Mouse (Mus musculus): Measurements from ENCODE around the gene Drd3. TPM values are rescaled to one million over a fixed set of nuclear protein-coding genes. Genes with fewer than 3 reads are reported as not detected.
A peak's percentile ranks its signal among the peaks of the same experiment; 100 is the strongest.

Drd3 gene
- polyA plus RNA-seq, 1 experiment from 2014 or later, result not detected

DNA sequence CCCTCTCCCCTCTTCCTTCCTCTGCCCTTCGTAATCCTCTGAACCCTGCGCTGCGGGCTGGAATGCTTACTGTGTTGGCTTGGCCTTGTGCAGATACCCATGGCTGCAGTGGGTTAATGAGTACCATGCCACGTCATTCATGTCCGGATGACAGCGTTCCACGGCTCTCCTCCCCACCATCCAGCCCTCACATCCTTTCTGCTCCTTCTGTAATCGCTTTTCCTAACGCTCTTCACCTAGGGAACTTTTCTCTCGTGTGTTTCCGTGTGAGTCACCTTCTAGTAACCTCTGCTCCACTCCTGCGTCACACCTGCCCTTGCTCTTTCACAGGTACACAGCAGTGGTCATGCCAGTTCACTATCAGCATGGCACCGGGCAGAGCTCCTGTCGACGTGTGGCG lies 53.2 kb downstream of the Drd3 start:
- Histone ChIP-seq H3K4me3 (replicated peaks; ENCODE audit: low read depth, low read length) (no peak overlapping the region), H3K9ac (replicated peaks; ENCODE audit: low read length) (no peak overlapping the region), H3K4me2 (ENCODE audit: low read length) (no peak overlapping the region), H3K9me3 (ENCODE audit: control insufficient read depth, low read length) (no peaks in the 10 kb centered on the region), H3K36me3 (ENCODE audit: control insufficient read depth, insufficient read depth, low read length) (no peaks in the 10 kb centered on the region), H3K4me1 (ENCODE audit: control insufficient read depth, insufficient read depth, low read length) (no peaks in the 10 kb centered on the region), H3K27me3 (ENCODE audit: control insufficient read depth, insufficient read depth, low read length) (no peaks in the 10 kb centered on the region), H3K27ac (replicated peaks; ENCODE audit: low read depth, low read length) (no peak overlapping the region)
- WGBS, result 81% methylated on average over 16 of the region's 16 CpGs
- no peak for ATAC-seq (ENCODE audit: low FRiP score, low TSS enrichment)
- DNase-seq, result no peak

DNA sequence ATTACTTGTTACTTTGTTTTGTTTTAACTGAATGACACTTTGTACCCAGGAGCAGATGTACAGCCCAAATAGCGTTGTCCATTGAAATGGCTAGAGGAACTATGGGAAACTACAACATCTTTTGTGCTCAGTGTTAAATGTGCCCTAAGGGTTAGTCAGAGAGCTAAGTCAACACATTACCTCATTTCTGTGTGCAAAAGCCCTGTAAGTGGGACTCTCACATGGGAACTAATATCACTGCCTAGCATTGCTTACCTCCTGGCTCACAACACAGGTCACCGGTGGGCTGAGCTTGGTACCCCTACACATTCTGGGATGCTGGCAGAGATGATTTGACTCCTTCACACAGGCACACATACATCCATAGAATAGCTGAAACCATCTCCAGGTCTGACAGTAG lies 55.6 kb downstream of the Drd3 start:
- H3K4me3 ChIP-seq (replicated peaks; ENCODE audit: low read depth, low read length), result no peak overlapping the region
- H3K27ac ChIP-seq (replicated peaks; ENCODE audit: low read depth, low read length), result no peak overlapping the region
- H3K27me3 ChIP-seq (ENCODE audit: control insufficient read depth, insufficient read depth, low read length), result no peaks in the 10 kb centered on the region
- ATAC-seq (ENCODE audit: low FRiP score, low TSS enrichment) (no peak), DNase-seq (no peak)
- H3K9me3 ChIP-seq (ENCODE audit: control insufficient read depth, low read length), result no peaks in the 10 kb centered on the region
- H3K4me2 ChIP-seq (ENCODE audit: low read length), result no peak overlapping the region
- H3K36me3 ChIP-seq (ENCODE audit: control insufficient read depth, insufficient read depth, low read length), result no peaks in the 10 kb centered on the region
- H3K9ac ChIP-seq (replicated peaks; ENCODE audit: low read length), result no peak overlapping the region
- H3K4me1 ChIP-seq (ENCODE audit: control insufficient read depth, insufficient read depth, low read length), result no peaks in the 10 kb centered on the region
- WGBS, result 95% methylated on average over 2 of the region's 2 CpGs

DNA sequence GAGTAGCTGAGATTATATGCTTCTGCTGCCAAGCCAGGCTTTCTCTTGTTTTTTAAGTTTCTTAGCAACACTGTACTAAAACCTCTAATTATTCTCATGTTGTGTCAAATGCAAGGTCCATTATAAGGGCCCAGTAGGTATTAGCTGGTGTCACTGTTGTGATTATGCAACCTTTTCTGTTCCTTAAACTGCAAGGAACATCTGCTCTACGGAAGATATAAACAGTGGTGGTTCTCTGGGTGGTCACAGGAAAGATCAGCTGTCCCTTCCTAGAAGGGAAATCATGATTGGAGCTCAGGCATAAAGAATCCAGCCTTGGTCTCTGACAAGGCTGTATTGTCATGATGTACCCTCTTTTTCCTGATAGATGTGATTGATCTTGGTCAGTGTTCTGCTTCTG lies 57.6 kb downstream of the Drd3 start:
- Histone ChIP-seq H3K36me3 (ENCODE audit: control insufficient read depth, insufficient read depth, low read length) (no peaks in the 10 kb centered on the region), H3K27me3 (ENCODE audit: control insufficient read depth, insufficient read depth, low read length) (no peaks in the 10 kb centered on the region)

DNA sequence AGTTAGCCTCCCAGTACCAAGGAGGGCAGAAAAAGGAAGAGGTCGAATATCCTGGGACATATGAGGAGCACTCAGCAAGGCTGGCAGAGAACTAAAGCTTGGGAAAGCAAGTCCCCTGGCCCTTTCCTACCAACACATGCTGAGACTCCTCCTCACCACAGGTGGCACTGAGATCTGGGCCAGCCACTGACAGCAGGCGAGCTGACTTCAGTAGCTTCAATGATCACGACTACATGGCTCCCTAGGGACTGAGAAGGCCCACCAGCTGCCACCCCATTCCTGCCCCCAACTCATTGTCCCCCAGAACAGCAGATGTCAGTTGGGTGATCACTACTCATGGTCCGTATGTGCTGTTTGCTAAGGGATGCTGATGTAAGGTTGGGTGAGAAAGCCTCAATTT lies 60.8 kb downstream of the Drd3 start:
- no peaks in the 10 kb centered on the region for H3K9me3 ChIP-seq (ENCODE audit: control insufficient read depth, low read length)
- no peak for DNase-seq
- 48% methylated on average over 4 of the region's 4 CpGs for WGBS
- no peak overlapping the region for H3K9ac ChIP-seq (replicated peaks; ENCODE audit: low read length)
- H3K4me2 ChIP-seq (ENCODE audit: low read length), result no peak overlapping the region
- no peaks in the 10 kb centered on the region for H3K27me3 ChIP-seq (ENCODE audit: control insufficient read depth, insufficient read depth, low read length)
- no peak overlapping the region for H3K4me3 ChIP-seq (replicated peaks; ENCODE audit: low read depth, low read length)
- ATAC-seq (ENCODE audit: low FRiP score, low TSS enrichment), result no peak
- no peaks in the 10 kb centered on the region for H3K4me1 ChIP-seq (ENCODE audit: control insufficient read depth, insufficient read depth, low read length)
- no peaks in the 10 kb centered on the region for H3K36me3 ChIP-seq (ENCODE audit: control insufficient read depth, insufficient read depth, low read length)
- H3K27ac ChIP-seq (replicated peaks; ENCODE audit: low read depth, low read length), result no peak overlapping the region

More for the DNA sequence above, 57.6 kb downstream of the Drd3 start:
- Histone ChIP-seq H3K4me3 (replicated peaks; ENCODE audit: low read depth, low read length) (no peak overlapping the region), H3K27ac (replicated peaks; ENCODE audit: low read depth, low read length) (no peak overlapping the region), H3K9me3 (ENCODE audit: control insufficient read depth, low read length) (no peaks in the 10 kb centered on the region), H3K9ac (replicated peaks; ENCODE audit: low read length) (no peak overlapping the region), H3K4me2 (ENCODE audit: low read length) (no peak overlapping the region), H3K4me1 (ENCODE audit: control insufficient read depth, insufficient read depth, low read length) (no peaks in the 10 kb centered on the region)
- DNase-seq (no peak), ATAC-seq (ENCODE audit: low FRiP score, low TSS enrichment) (no peak)
- WGBS, result 79% methylated on average over 1 of the region's 1 CpGs

DNA sequence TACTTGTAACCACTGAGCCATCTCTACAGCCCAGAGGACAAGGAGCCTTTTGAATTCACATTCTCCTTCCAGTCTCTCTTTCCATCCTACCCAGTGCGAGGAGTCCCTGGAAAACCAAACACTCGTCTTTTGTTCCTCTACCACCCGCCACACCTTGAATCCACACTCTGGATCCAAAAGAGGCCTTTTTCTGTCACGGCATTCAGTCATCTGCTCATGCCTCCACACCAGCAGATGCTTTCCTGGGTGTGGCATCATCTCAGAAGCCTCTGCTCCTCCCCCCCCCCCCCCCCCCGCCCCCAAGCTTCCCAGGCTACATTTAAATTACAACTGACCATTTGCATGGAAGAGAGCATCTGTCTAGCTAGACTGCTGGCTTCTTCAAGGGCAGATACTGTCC lies 62.5 kb downstream of the Drd3 start:
- 77% methylated on average over 5 of the region's 5 CpGs for WGBS
- Histone ChIP-seq H3K9ac (replicated peaks; ENCODE audit: low read length) (no peak overlapping the region), H3K9me3 (ENCODE audit: control insufficient read depth, low read length) (no peaks in the 10 kb centered on the region), H3K27me3 (ENCODE audit: control insufficient read depth, insufficient read depth, low read length) (no peaks in the 10 kb centered on the region), H3K4me1 (ENCODE audit: control insufficient read depth, insufficient read depth, low read length) (no peaks in the 10 kb centered on the region), H3K36me3 (ENCODE audit: control insufficient read depth, insufficient read depth, low read length) (no peaks in the 10 kb centered on the region), H3K4me3 (replicated peaks; ENCODE audit: low read depth, low read length) (no peak overlapping the region), H3K27ac (replicated peaks; ENCODE audit: low read depth, low read length) (no peak overlapping the region), H3K4me2 (ENCODE audit: low read length) (no peak overlapping the region)
- DNase-seq, result no peak
- no peak for ATAC-seq (ENCODE audit: low FRiP score, low TSS enrichment)

DNA sequence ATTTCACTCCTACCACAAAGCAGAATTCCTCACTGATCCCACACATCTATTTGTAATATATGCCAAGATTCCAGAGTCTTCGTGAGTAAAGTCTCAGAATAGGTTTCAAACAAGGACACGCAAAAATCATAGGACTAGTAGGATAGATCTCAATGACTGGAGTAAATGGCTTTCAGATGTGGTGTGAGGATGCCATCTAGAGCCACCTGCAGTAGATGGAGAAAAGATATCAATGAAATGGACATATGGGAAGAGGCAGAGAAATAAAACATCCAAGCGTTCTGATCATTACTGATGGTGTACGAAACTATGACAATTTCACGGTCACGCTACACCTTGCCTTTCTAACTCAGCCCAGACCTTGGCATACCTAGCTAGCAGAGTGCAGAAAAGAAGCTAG lies 64.6 kb downstream of the Drd3 start:
- Histone ChIP-seq H3K27ac (replicated peaks; ENCODE audit: low read depth, low read length) (no peak overlapping the region), H3K9ac (replicated peaks; ENCODE audit: low read length) (no peak overlapping the region), H3K4me3 (replicated peaks; ENCODE audit: low read depth, low read length) (no peak overlapping the region), H3K36me3 (ENCODE audit: control insufficient read depth, insufficient read depth, low read length) (no peaks in the 10 kb centered on the region), H3K27me3 (ENCODE audit: control insufficient read depth, insufficient read depth, low read length) (no peaks in the 10 kb centered on the region), H3K4me1 (ENCODE audit: control insufficient read depth, insufficient read depth, low read length) (no peaks in the 10 kb centered on the region), H3K9me3 (ENCODE audit: control insufficient read depth, low read length) (no peaks in the 10 kb centered on the region), H3K4me2 (ENCODE audit: low read length) (no peak overlapping the region)
- WGBS, result 96% methylated on average over 6 of the region's 6 CpGs
- DNase-seq, result no peak
- no peak for ATAC-seq (ENCODE audit: low FRiP score, low TSS enrichment)

DNA sequence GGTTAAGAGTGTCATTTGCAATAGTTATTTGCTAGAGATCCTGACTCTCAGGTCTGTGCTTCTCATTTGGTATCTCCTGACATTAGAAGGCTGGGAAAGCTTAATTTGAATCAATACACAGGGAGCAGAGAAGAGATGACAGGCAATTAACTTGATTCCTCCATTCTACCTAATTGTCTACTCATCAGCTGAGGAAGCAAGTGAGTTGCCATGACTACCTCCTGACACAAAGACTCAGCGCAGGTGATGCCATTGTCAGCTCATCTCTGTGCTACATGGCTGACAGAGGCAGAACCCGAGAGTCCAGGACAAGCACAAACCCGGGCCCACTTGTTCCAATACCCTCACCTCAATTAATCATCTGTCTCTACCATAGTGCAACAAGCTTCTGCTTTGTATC lies 73.7 kb downstream of the Drd3 start:
- H3K27me3 ChIP-seq (ENCODE audit: control insufficient read depth, insufficient read depth, low read length), result no peaks in the 10 kb centered on the region
- H3K4me3 ChIP-seq (replicated peaks; ENCODE audit: low read depth, low read length), result no peak overlapping the region
- H3K4me2 ChIP-seq (ENCODE audit: low read length), result no peak overlapping the region
- no peak overlapping the region for H3K9ac ChIP-seq (replicated peaks; ENCODE audit: low read length)
- no peak overlapping the region for H3K27ac ChIP-seq (replicated peaks; ENCODE audit: low read depth, low read length)
- WGBS, result 72% methylated on average over 3 of the region's 3 CpGs
- H3K36me3 ChIP-seq (ENCODE audit: control insufficient read depth, insufficient read depth, low read length), result no peaks in the 10 kb centered on the region
- H3K9me3 ChIP-seq (ENCODE audit: control insufficient read depth, low read length), result no peaks in the 10 kb centered on the region
- no peaks in the 10 kb centered on the region for H3K4me1 ChIP-seq (ENCODE audit: control insufficient read depth, insufficient read depth, low read length)
- no peak for ATAC-seq (ENCODE audit: low FRiP score, low TSS enrichment)
- peak; percentile 18 for DNase-seq

DNA sequence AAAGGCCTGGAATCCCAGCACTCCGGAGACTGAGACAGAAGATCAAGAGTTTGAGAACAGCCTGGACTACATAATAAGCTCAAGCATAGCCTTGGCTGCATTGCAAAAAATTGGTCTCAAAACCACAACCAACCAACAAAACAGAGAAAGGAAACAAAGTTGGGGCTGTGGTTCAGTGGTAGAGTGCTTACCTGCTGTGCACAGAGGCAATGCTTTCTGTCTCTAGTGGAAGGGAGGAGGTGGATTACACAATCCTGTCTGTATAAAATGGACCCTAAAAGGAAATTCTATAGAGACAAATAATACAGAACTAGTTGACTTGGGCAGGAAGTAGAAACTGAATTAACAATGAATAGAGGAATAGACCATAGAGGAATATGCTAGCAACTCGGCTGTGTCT lies 78.1 kb downstream of the Drd3 start:
- no peak overlapping the region for H3K4me3 ChIP-seq (replicated peaks; ENCODE audit: low read depth, low read length)
- H3K36me3 ChIP-seq (ENCODE audit: control insufficient read depth, insufficient read depth, low read length), result no peaks in the 10 kb centered on the region
- no peaks in the 10 kb centered on the region for H3K4me1 ChIP-seq (ENCODE audit: control insufficient read depth, insufficient read depth, low read length)
- no peak overlapping the region for H3K27ac ChIP-seq (replicated peaks; ENCODE audit: low read depth, low read length)
- no peak for DNase-seq
- H3K9me3 ChIP-seq (ENCODE audit: control insufficient read depth, low read length), result no peaks in the 10 kb centered on the region
- no peak overlapping the region for H3K4me2 ChIP-seq (ENCODE audit: low read length)
- no peak overlapping the region for H3K9ac ChIP-seq (replicated peaks; ENCODE audit: low read length)
- no peaks in the 10 kb centered on the region for H3K27me3 ChIP-seq (ENCODE audit: control insufficient read depth, insufficient read depth, low read length)
- WGBS, result 90% methylated on average over 2 of the region's 2 CpGs
- no peak for ATAC-seq (ENCODE audit: low FRiP score, low TSS enrichment)

DNA sequence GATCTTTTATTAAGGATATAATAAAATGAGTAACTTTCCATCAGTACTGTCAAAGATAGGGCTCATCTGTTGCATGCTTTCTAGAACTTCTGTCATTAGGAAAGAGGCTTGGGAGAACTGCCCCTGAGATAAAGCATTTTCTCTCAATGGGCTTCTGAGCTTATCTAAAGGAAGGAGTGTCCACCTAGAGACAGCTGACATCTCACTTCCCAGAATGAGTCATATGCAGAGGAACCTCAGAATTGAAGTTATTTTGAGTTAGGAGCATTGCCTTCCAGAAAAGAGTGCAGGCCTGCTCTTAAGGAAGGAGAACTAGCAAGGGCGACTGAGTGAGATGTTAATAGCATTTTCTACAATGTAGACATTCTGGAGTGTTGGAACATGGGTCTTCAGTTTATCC lies 87.4 kb downstream of the Drd3 start:
- Histone ChIP-seq H3K27ac (replicated peaks; ENCODE audit: low read depth, low read length) (no peak overlapping the region), H3K9me3 (ENCODE audit: control insufficient read depth, low read length) (no peaks in the 10 kb centered on the region), H3K27me3 (ENCODE audit: control insufficient read depth, insufficient read depth, low read length) (no peaks in the 10 kb centered on the region), H3K9ac (replicated peaks; ENCODE audit: low read length) (no peak overlapping the region), H3K4me1 (ENCODE audit: control insufficient read depth, insufficient read depth, low read length) (no peaks in the 10 kb centered on the region), H3K4me2 (ENCODE audit: low read length) (no peak overlapping the region), H3K36me3 (ENCODE audit: control insufficient read depth, insufficient read depth, low read length) (no peaks in the 10 kb centered on the region), H3K4me3 (replicated peaks; ENCODE audit: low read depth, low read length) (no peak overlapping the region)
- DNase-seq (no peak), ATAC-seq (ENCODE audit: low FRiP score, low TSS enrichment) (no peak)
- WGBS, result 86% methylated on average over 1 of the region's 1 CpGs
